8 mouse cellular contexts compared by ENCODE assay signal in the genomic region with DNA sequence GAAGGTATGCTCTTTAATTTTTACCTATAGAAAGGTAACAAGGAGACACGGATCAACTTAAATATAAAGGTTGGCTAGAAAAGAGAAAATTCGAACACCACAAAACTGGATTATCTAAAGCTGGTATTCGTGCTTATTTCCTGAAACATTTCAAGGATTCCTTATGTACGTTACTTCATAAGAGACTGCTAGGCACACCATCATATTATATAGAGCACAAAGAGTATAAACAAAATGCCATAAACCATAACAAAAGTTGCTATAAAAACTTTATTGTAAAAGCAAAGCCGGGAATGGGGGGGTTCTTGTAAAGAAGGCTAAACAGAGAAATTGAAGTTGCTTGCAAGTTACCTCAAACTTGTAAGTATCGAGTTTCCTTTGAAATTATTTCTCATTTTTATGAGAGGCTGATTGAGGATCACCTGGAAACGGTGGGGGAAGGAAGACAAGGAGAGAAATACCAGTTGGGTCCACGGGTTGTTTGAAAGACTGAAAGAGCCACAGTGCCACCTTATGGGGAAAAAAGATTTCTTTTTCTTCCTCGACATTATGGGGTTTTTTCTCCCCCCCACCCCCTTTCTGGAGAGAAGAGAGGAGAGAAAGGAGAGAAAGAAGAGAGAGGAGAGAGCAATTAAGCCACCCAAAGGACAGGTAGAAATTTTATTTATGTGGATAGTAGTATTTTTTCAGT. TPM values are rescaled to one million over a fixed set of nuclear protein-coding genes. Genes with fewer than 3 reads are reported as not detected.
DNase-seq lines count a peak whose midpoint lies in the region; ATAC-seq and TF ChIP-seq lines count a peak whose summit lies in the region.
"Had no signal": no experiment of that assay in that cellular context is flagged by ENCODE, and none has a peak within 500 bp of the region (broad histone marks: within the 10 kb centered on the region; RNA-seq: fewer than 3 reads in every experiment).

No protein-coding gene starts in this region.

- TF ChIP-seq CTCF in layer of hippocampus, adult 2 months (conservative IDR thresholded peaks at IDR 0.05) = peak; percentile 78
- TF ChIP-seq CTCF in cortical plate, adult 2 months (IDR thresholded peaks at IDR 0.05; ENCODE audit: extremely low read depth, insufficient read depth, low read length) = peak; percentile 53; the same call in 1 of the 2 replicates

- H3K27me3 ChIP-seq in neural tube, embryonic 15.5 days (replicated peaks) = no peaks in the 10 kb centered on the region

- no peak overlapping the region for H3K9ac ChIP-seq in neural tube, embryonic 15.5 days (replicated peaks)
- H3K9ac ChIP-seq: liver, embryonic 15.5 days had no signal

- no peak for TF ChIP-seq POLR2A in cortical plate, adult 2 months (IDR thresholded peaks at IDR 0.05; ENCODE audit: extremely low read depth, insufficient read depth, low read length)

- H3K4me2 ChIP-seq in neural tube, embryonic 15.5 days = peak overlapping the region; percentile 29; the same call in 1 of the 2 replicates

- H3K9me3 ChIP-seq in neural tube, embryonic 15.5 days (replicated peaks) = no peaks in the 10 kb centered on the region
- H3K9me3 ChIP-seq: liver, embryonic 15.5 days had no signal

- H3K36me3 ChIP-seq in neural tube, embryonic 15.5 days = no peaks in the 10 kb centered on the region
- H3K36me3 ChIP-seq: liver, embryonic 15.5 days had no signal

- no peaks in the 10 kb centered on the region for H3K4me1 ChIP-seq in cortical plate, adult 2 months (ENCODE audit: control insufficient read depth, insufficient read depth, low read length)
- peaks cover 18% of the 10 kb centered on the region for H3K4me1 ChIP-seq in neural tube, embryonic 15.5 days

- H3K4me3 ChIP-seq in layer of hippocampus, adult 2 months = no peak overlapping the region
- H3K4me3 ChIP-seq in cortical plate, adult 2 months (ENCODE audit: insufficient read depth, low read length) = no peak overlapping the region; the same call in 1 of the 2 replicates
- H3K4me3 ChIP-seq in neural tube, embryonic 15.5 days (replicated peaks) = no peak overlapping the region

- no peak overlapping the region for H3K27ac ChIP-seq in layer of hippocampus, adult 2 months
- no peak overlapping the region for H3K27ac ChIP-seq in cortical plate, adult 2 months (ENCODE audit: insufficient read depth, low read length)
- no peak overlapping the region for H3K27ac ChIP-seq in neural tube, embryonic 15.5 days (replicated peaks)
- H3K27ac ChIP-seq: liver, embryonic 15.5 days had no signal

- 28% methylated on average over 9 of the region's 9 CpGs for WGBS in neural tube, embryonic 15.5 days

- peak; percentile 50 for ATAC-seq in inflammation-experienced regulatory T-cells, adult 6 months
- no peak for ATAC-seq in neural tube, embryonic 15.5 days (ENCODE audit: low FRiP score)

- peak; percentile 34 to 56 for DNase-seq in layer of hippocampus, adult 2 months (ENCODE audit: low spot score in 2 of 2)
- no peak for DNase-seq in layer of hippocampus, postnatal 36 days
- peak; percentile 76 for DNase-seq in Muller cell, postnatal 12 days (ENCODE audit: inconsistent ontology term)
- no peak for DNase-seq in thymus, postnatal 4 days

RNA-seq across cellular contexts. Expression of gene Map3k7, which starts 25.3 kb away (rescaled TPM):
- 10 to 100 TPM; 39.8 to 40.0 TPM for total RNA-seq in layer of hippocampus, adult 2 months (2021)
- 10 to 100 TPM; 35.7 to 42.3 TPM for total RNA-seq in layer of hippocampus, postnatal 36 days (2021)
- polyA plus RNA-seq in cortical plate, adult 2 months (2012; rRNA removed) = 35.7 and 36.9 TPM in 2 replicates
- polyA plus RNA-seq in inflammation-experienced regulatory T-cells, adult 6 months (2017; shearing (Covaris generic)) = 10 to 100 TPM in 1 of 3 experiments, 1 to 10 TPM in 2; 6.6 to 11.5 (median 7.8) TPM
- polyA plus RNA-seq in neural tube, embryonic 15.5 days (2015; fragmentation: Nextera tagmentation; extraction: Ambion mirVana) = 21.6 and 22.0 TPM in 2 replicates

Comparison
In these comparisons a context has a peak if more than half of its experiments do, and no peak if none do; other contexts are left out.
1. DNase-seq: peak in layer of hippocampus, adult 2 months (2 of 2) and Muller cell, postnatal 12 days (single experiment); none in layer of hippocampus, postnatal 36 days (0 of 2) and thymus, postnatal 4 days (single experiment).